ENCODE assay signal across 19 mouse cellular contexts in genomic region chrX:162021724-162022123, GRCm38 (mm10).
DNase-seq lines count a peak whose midpoint lies in the region; ATAC-seq lines count a peak whose summit lies in the region.
"Had no signal": no experiment of that assay in that cellular context is flagged by ENCODE, and none has a peak within 500 bp of the region (broad histone marks: within the 10 kb centered on the region; RNA-seq: fewer than 3 reads in every experiment).

No protein-coding gene starts in this region.

- H3K27me3 ChIP-seq in kidney, embryonic 14.5 days (ENCODE audit: control insufficient read depth, insufficient read depth, low read length): peaks cover 3% of the 10 kb centered on the region; the same call in 1 of the 2 replicates
- peaks cover 64% of the 10 kb centered on the region for H3K27me3 ChIP-seq in kidney, embryonic 15.5 days
- peaks cover 3% of the 10 kb centered on the region; the same call in 1 of the 2 replicates for H3K27me3 ChIP-seq in liver, embryonic 11.5 days (replicated peaks; ENCODE audit: control insufficient read depth, insufficient read depth, low read length)

- 0 out of 2 replicates have a peak, but pooled peaks cover under 1% of the 10 kb centered on the region for H3K4me1 ChIP-seq in kidney, embryonic 14.5 days (ENCODE audit: control insufficient read depth, insufficient read depth, low read length)
- peaks cover 7% of the 10 kb centered on the region for H3K4me1 ChIP-seq in kidney, embryonic 15.5 days
- peaks cover 4% of the 10 kb centered on the region; the same call in 1 of the 2 replicates for H3K4me1 ChIP-seq in liver, embryonic 11.5 days (replicated peaks; ENCODE audit: control insufficient read depth, insufficient read depth, low read length)

- H3K36me3 ChIP-seq in kidney, embryonic 14.5 days (ENCODE audit: control insufficient read depth, insufficient read depth, low read length): no peaks in the 10 kb centered on the region
- no peaks in the 10 kb centered on the region for H3K36me3 ChIP-seq in kidney, embryonic 15.5 days
- H3K36me3 ChIP-seq in liver, embryonic 11.5 days (ENCODE audit: control insufficient read depth, insufficient read depth, low read length): no peaks in the 10 kb centered on the region
- H3K36me3 ChIP-seq: embryonic facial prominence, embryonic 13.5 days; forebrain, embryonic 12.5 days; G1E; heart, embryonic 12.5 days had no signal

- no peak overlapping the region for H3K4me3 ChIP-seq in kidney, embryonic 14.5 days (ENCODE audit: low read length)
- no peak overlapping the region for H3K4me3 ChIP-seq in kidney, embryonic 15.5 days (replicated peaks)
- no peak overlapping the region for H3K4me3 ChIP-seq in liver, embryonic 11.5 days (ENCODE audit: low read depth, low read length)
- H3K4me3 ChIP-seq: embryonic facial prominence, embryonic 13.5 days; forebrain, embryonic 12.5 days; heart, embryonic 12.5 days had no signal

- 72% methylated on average over 3 of the region's 3 CpGs for WGBS in kidney, embryonic 14.5 days
- 68% methylated on average over 3 of the region's 3 CpGs for WGBS in kidney, embryonic 15.5 days
- 67% methylated on average over 3 of the region's 3 CpGs for WGBS in liver, embryonic 11.5 days

- no peak overlapping the region for H3K27ac ChIP-seq in kidney, embryonic 14.5 days (ENCODE audit: low read depth, low read length)
- no peak overlapping the region for H3K27ac ChIP-seq in kidney, embryonic 15.5 days
- H3K27ac ChIP-seq in liver, embryonic 11.5 days (ENCODE audit: low read depth, low read length): no peak overlapping the region
- H3K27ac ChIP-seq: embryonic facial prominence, embryonic 13.5 days; forebrain, embryonic 12.5 days had no signal

- intact Hi-C loops in gastrocnemius, postnatal 36 days (cut with DNase I): loop anchor here (10.0 kb wide), 1 partner anchor 133 kb away; the partner anchor contains the start of gene Nhs

- H3K4me2 ChIP-seq in kidney, embryonic 14.5 days (replicated peaks; ENCODE audit: low read depth, low read length): no peak overlapping the region
- no peak overlapping the region for H3K4me2 ChIP-seq in kidney, embryonic 15.5 days
- no peak overlapping the region for H3K4me2 ChIP-seq in liver, embryonic 11.5 days
- H3K4me2 ChIP-seq: embryonic facial prominence, embryonic 13.5 days; forebrain, embryonic 12.5 days; heart, embryonic 12.5 days had no signal

- no peak for ATAC-seq in kidney, embryonic 14.5 days (ENCODE audit: low FRiP score, low TSS enrichment)
- 0 out of 2 replicates have a peak, but pooled peaks have one; percentile 22 for ATAC-seq in kidney, embryonic 15.5 days (replicated peaks; ENCODE audit: low FRiP score)
- no peak for ATAC-seq in liver, embryonic 11.5 days (replicated peaks; ENCODE audit: low FRiP score)
- ATAC-seq: CD4-positive, CD25-positive, alpha-beta regulatory T cell, adult 4 months; forebrain, embryonic 16.5 days had no signal

- peak; percentile 86 for DNase-seq in kidney, adult 11 months
- peak; percentile 54 for DNase-seq in kidney, postnatal 14 days
- no peak for DNase-seq in gastrocnemius, postnatal 36 days
- no peak for DNase-seq in liver, embryonic 11.5 days (ENCODE audit: low spot score)
- no peak for DNase-seq in heart, adult 11 months
- DNase-seq: adrenal gland, postnatal 10 days; B cell, adult 2 months; cerebellum, adult 18-20 months; cerebellum, adult 9-11 months; cerebellum, postnatal 36 days; gastrocnemius, postnatal 10 days had no signal

- H3K9me3 ChIP-seq in kidney, embryonic 14.5 days (ENCODE audit: control insufficient read depth, low read length): no peaks in the 10 kb centered on the region
- no peaks in the 10 kb centered on the region for H3K9me3 ChIP-seq in kidney, embryonic 15.5 days (replicated peaks)
- no peaks in the 10 kb centered on the region for H3K9me3 ChIP-seq in liver, embryonic 11.5 days (ENCODE audit: control insufficient read depth, low read length)
- H3K9me3 ChIP-seq: embryonic facial prominence, embryonic 13.5 days; forebrain, embryonic 12.5 days; G1E; heart, embryonic 12.5 days had no signal

- H3K9ac ChIP-seq in kidney, embryonic 14.5 days (ENCODE audit: low read depth, low read length): no peak overlapping the region
- H3K9ac ChIP-seq in kidney, embryonic 15.5 days: no peak overlapping the region
- H3K9ac ChIP-seq in liver, embryonic 11.5 days (ENCODE audit: low read depth, low read length): no peak overlapping the region
- H3K9ac ChIP-seq: embryonic facial prominence, embryonic 13.5 days; forebrain, embryonic 12.5 days; heart, embryonic 12.5 days had no signal

Comparison
In these comparisons a context has a peak if more than half of its experiments do, and no peak if none do; other contexts are left out.
1. DNase-seq: peak in kidney, adult 11 months (single experiment) and kidney, postnatal 14 days (single experiment); none in gastrocnemius, postnatal 36 days (0 of 2), liver, embryonic 11.5 days (single experiment) and heart, adult 11 months (single experiment).